Comparison of ENCODE assay signal across 8 mouse cellular contexts in the genomic region with DNA sequence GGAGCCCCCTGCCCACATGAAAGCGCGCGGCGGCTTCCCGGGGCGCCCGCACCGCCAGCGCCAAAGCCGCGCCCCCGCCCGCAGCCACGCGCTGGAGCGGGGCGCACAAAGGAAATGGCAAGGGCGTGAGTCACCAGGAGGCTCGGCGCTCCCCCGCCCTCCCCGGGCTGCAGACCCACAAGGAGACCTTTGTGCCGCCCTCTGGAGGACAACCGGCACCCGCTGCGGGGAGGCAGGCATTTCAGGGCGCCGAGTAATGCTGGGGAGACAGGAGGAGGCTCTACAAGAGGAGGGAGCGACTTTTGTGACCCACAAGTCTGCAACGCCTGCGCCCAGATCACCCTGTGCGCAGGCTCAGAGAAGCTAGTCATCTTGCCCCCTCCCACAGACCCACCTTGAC.
DNase-seq lines count a peak whose midpoint lies in the region; ATAC-seq and TF ChIP-seq lines count a peak whose summit lies in the region.

No protein-coding gene starts in this region.

- peak overlapping the region; percentile 86 for H3K4me2 ChIP-seq in hindbrain, embryonic 11.5 days (replicated peaks; ENCODE audit: low read depth, low read length)

- H3K9me3 ChIP-seq in MEL (replicated peaks; ENCODE audit: insufficient read depth, low read length): no peaks in the 10 kb centered on the region
- no peaks in the 10 kb centered on the region for H3K9me3 ChIP-seq in hindbrain, embryonic 11.5 days (ENCODE audit: control insufficient read depth, low read length)

- H3K9ac ChIP-seq in MEL (ENCODE audit: control insufficient read depth, low read depth, low read length, poor library complexity, severe bottlenecking): no peak overlapping the region
- H3K9ac ChIP-seq in hindbrain, embryonic 11.5 days (ENCODE audit: low read depth, low read length): peak overlapping the region; percentile 82

- H3K79me2 ChIP-seq in MEL (ENCODE audit: control insufficient read depth, insufficient read depth, low read length, poor library complexity): no peaks in the 10 kb centered on the region

- 1% methylated on average over 32 of the region's 32 CpGs for WGBS in hindbrain, embryonic 11.5 days

- H3K27ac ChIP-seq in MEL (ENCODE audit: control insufficient read depth, low read depth, low read length): no peak overlapping the region
- no peak overlapping the region for H3K27ac ChIP-seq in hindbrain, embryonic 11.5 days (ENCODE audit: low read depth, low read length)

- peak; percentile 80 for ATAC-seq in hindbrain, embryonic 11.5 days (ENCODE audit: low FRiP score)

- peak; percentile 17 for DNase-seq in MEL (ENCODE audit: low read depth, low spot score)
- peak; percentile 62 for DNase-seq in cerebellum, adult 11-12 months
- DNase-seq in forelimb bud, embryonic 11.5 days (ENCODE audit: low read depth, low spot score): peak; percentile 76
- DNase-seq in hindbrain, embryonic 11.5 days (ENCODE audit: low spot score): peak; percentile 80
- DNase-seq in layer of hippocampus, postnatal 36 days: peak; percentile 73 to 77
- DNase-seq in lung, postnatal 25 days (ENCODE audit: low spot score): peak; percentile 91
- DNase-seq in retina, embryonic 14.5 days (ENCODE audit: low spot score): peak; percentile 79
- DNase-seq in thymus, postnatal 25 days: peak; percentile 90

- TF ChIP-seq POLR2A in MEL (IDR thresholded peaks at IDR 0.05; ENCODE audit: control insufficient read depth in 1 of 2, insufficient read depth in 1 of 2, low read depth in 1 of 2, low read length in 2 of 2, poor library complexity in 1 of 2): no peak

- peak in 2 of 3 experiments; percentile 7 to 26; a peak in 2 of 6 replicates for TF ChIP-seq CTCF in MEL (IDR thresholded peaks at IDR 0.05 in 2 of 3, conservative IDR thresholded peaks at IDR 0.05 in 1 of 3; ENCODE audit: control insufficient read depth in 1 of 3, insufficient read depth in 1 of 3, low read depth in 2 of 3, low read length in 3 of 3, poor library complexity in 1 of 3, severe bottlenecking in 1 of 3)

- no peaks in the 10 kb centered on the region for H3K4me1 ChIP-seq in MEL (ENCODE audit: control insufficient read depth in 1 of 2, insufficient read depth in 2 of 2, low read length in 2 of 2)
- no peaks in the 10 kb centered on the region; the same call in 1 of the 2 replicates for H3K4me1 ChIP-seq in hindbrain, embryonic 11.5 days (replicated peaks; ENCODE audit: control insufficient read depth, insufficient read depth, low read length)

- TF ChIP-seq EP300 in MEL (IDR thresholded peaks at IDR 0.05; ENCODE audit: low read depth in 1 of 2, low read length in 2 of 2): no peak

- peaks cover 19 to 22% of the 10 kb centered on the region in 2 experiments for H3K27me3 ChIP-seq in MEL (ENCODE audit: control insufficient read depth in 1 of 2, insufficient read depth in 2 of 2, low read length in 2 of 2)
- H3K27me3 ChIP-seq in hindbrain, embryonic 11.5 days (ENCODE audit: control insufficient read depth, insufficient read depth, low read length): peaks cover 31% of the 10 kb centered on the region

- TF ChIP-seq RAD21 in MEL (IDR thresholded peaks at IDR 0.05; ENCODE audit: low read depth, low read length): no peak

- H3K4me3 ChIP-seq in MEL (ENCODE audit: control insufficient read depth in 1 of 2, insufficient read depth in 1 of 2, low read depth in 2 of 2, low read length in 2 of 2): no peak overlapping the region
- H3K4me3 ChIP-seq in hindbrain, embryonic 11.5 days (ENCODE audit: low read depth, low read length): peak overlapping the region; percentile 37

- H3K36me3 ChIP-seq in MEL (ENCODE audit: control insufficient read depth in 1 of 2, insufficient read depth in 2 of 2, low read length in 2 of 2): no peaks in the 10 kb centered on the region
- no peaks in the 10 kb centered on the region for H3K36me3 ChIP-seq in hindbrain, embryonic 11.5 days (ENCODE audit: control insufficient read depth, insufficient read depth, low read length)

TF ChIP-seq in MEL, 35 proteins besides CTCF, POLR2A, EP300 and RAD21:
- TF ChIP-seq MEF2A (IDR thresholded peaks at IDR 0.05; ENCODE audit: extremely low read depth, insufficient replicate concordance, low read depth, low read length, poor library complexity, severe bottlenecking): no peak
- no peak for TF ChIP-seq USF2 (IDR thresholded peaks at IDR 0.05; ENCODE audit: borderline replicate concordance in 1 of 2, insufficient read depth in 1 of 2, low read depth in 1 of 2, low read length in 2 of 2)
- TF ChIP-seq RCOR1 (IDR thresholded peaks at IDR 0.05; ENCODE audit: low read depth, low read length): no peak
- no peak for TF ChIP-seq BHLHE40 (IDR thresholded peaks at IDR 0.05; ENCODE audit: borderline replicate concordance, low read depth, low read length)
- no peak for TF ChIP-seq E2F4 (IDR thresholded peaks at IDR 0.05; ENCODE audit: borderline replicate concordance, low read depth, low read length)
- no peak for TF ChIP-seq TAL1 (IDR thresholded peaks at IDR 0.05; ENCODE audit: low read length)
- TF ChIP-seq ZNF384 (IDR thresholded peaks at IDR 0.05; ENCODE audit: low read depth, low read length): no peak
- TF ChIP-seq POLR2AphosphoS5 (IDR thresholded peaks at IDR 0.05; ENCODE audit: borderline replicate concordance, low read depth, low read length): no peak
- TF ChIP-seq SMC3 (IDR thresholded peaks at IDR 0.05; ENCODE audit: low read depth, low read length): no peak
- no peak for TF ChIP-seq MAZ (IDR thresholded peaks at IDR 0.05; ENCODE audit: low read depth, low read length)
- no peak for TF ChIP-seq CHD2 (IDR thresholded peaks at IDR 0.05; ENCODE audit: low read length)
- no peak for TF ChIP-seq GATA1 (IDR thresholded peaks at IDR 0.05; ENCODE audit: low read depth, low read length)
- no peak for TF ChIP-seq UBTF (IDR thresholded peaks at IDR 0.05; ENCODE audit: borderline replicate concordance, insufficient read depth, low read depth, low read length)
- no peak for TF ChIP-seq ZMIZ1 (IDR thresholded peaks at IDR 0.05; ENCODE audit: low read depth, low read length)
- TF ChIP-seq TCF12 (IDR thresholded peaks at IDR 0.05; ENCODE audit: low read depth, low read length): no peak
- TF ChIP-seq MYC (IDR thresholded peaks at IDR 0.05; ENCODE audit: low read depth, low read length): no peak

Comparison
In these comparisons a context has a peak if more than half of its experiments do, and no peak if none do; other contexts are left out.
1. DNase-seq: peak in every context shown above with its lines; median percentile 91 in lung, postnatal 25 days; 90 in thymus, postnatal 25 days; 80 in hindbrain, embryonic 11.5 days; 79 in retina, embryonic 14.5 days; 76 in forelimb bud, embryonic 11.5 days; 75 in layer of hippocampus, postnatal 36 days; 62 in cerebellum, adult 11-12 months; 17 in MEL.